Mouse (Mus musculus) right cerebral cortex, postnatal 36 days (tissue): ENCODE data around the gene Hipk1.
"Not testable (repeated sequence)": the region's sequence is repeated elsewhere in the genome, so short reads cannot be mapped to it uniquely, and the experiment has no call there.

ENCODE experiments used
- DNase-seq, 2 experiments: peaks; one replicate each; pipeline ENCODE4 v3.0.0; 2022; ENCODE audit warnings: low spot score in 2 of 2, mixed read lengths in 1 of 2

The Hipk1 gene

GRCm38 (mm10) chr3:103791230-103792110 lies at the start of gene Hipk1:
Gene Hipk1, minus strand, starts transcription at chr3:103791563.
- DNase-seq, result peak; percentile 92 to 93

GRCm38 (mm10) chr3:103840946-103841345 lies 49.6 kb upstream of the Hipk1 start:
- not testable (repeated sequence) for DNase-seq

GRCm38 (mm10) chr3:103840195-103840594 lies 48.8 kb upstream of the Hipk1 start:
- DNase-seq, result not testable (repeated sequence)

DNA sequence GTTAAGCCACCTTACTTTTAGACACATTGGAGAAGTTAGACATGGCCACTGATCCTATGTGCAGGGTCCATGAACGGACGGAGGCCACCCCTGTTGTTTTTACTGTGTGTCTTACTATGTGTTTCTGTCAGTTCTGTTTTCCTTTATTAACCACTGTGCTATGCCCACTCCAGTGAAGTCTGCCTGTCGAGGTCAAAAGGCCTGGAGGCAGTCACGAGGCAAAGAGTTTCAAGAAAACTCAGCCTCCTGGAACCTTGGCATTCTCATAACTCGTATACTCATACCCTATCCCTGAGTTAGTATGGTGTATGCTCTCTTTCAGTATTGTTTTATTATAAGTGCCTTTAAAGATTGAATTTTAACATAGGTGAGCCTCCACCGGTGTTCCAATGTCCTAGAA lies 48.3 kb upstream of the Hipk1 start:
- DNase-seq, result no peak

DNA sequence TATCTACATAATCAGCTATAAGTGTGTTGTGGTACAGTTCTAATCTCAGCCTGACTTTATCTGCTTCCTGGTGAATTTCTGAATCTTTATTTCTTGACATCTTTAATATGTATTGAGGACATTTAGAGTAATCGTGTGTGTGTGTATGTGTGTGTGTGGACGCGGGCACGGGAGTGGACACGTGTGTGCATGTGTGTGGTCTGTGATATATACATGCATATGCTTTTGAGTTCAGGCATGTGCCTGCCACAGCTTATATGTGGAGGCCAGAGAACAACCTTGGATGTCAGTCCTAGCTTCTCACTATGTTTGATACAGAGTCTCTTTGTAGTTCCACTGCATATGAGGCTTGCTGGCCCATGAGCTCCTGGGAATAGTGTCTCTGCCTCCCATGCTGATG lies 45.1 kb upstream of the Hipk1 start:
- DNase-seq, result no peak

- no peak for DNase-seq
These were observed 44.6 kb upstream of the Hipk1 start for GRCm38 (mm10) chr3:103835951-103836310.

- DNase-seq, result no peak
These were observed 44.0 kb upstream of the Hipk1 start for GRCm38 (mm10) chr3:103835272-103835950.

DNA sequence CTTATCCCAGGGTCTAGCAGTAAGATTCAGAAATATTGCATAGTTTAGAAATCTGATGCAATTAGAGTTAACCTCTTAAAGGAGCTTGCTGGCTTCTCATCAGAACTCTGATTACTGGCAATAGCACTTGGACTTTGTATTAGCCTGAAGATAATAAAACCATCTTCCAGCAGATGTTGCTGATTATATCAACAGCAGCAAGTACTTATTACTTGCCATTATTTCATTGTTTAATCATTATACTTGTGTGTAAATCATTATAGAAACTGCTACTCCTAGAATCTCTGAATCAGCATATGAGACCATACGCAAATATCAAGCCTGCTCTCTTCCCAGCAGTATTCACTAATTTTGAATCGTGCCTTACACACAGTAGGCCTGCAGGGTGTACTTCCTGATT lies 42.6 kb upstream of the Hipk1 start:
- DNase-seq, result no peak

GRCm38 (mm10) chr3:103832426-103832825 lies 41.1 kb upstream of the Hipk1 start, which contains the start of gene Bcl2l15:
Gene Bcl2l15, plus strand, starts transcription at chr3:103832601.
- DNase-seq, result no peak

GRCm38 (mm10) chr3:103831146-103831545 lies 39.8 kb upstream of the Hipk1 start:
- DNase-seq, result no peak

- DNase-seq, result not testable (repeated sequence)
These were observed 39.3 kb upstream of the Hipk1 start for GRCm38 (mm10) chr3:103830681-103831080.

DNA sequence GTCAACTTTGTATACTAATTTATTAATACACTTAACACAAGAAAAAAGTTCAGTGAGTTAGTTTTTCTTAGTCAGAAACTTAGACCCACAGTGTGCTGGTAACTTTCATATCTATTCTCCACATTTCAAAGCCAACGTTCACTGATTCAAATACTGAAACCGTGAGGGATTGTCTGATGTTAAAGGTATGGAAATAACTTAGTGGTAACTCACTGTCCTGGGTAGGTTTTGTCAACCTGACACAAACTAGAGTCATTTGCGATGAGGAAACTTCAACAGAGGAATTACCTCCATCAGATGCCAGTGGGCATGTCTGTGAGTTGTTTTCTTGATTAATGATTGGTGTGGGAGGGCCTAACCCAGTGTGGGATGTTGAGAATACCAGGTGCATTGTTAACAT lies 37.7 kb upstream of the Hipk1 start:
- DNase-seq, result no peak

DNA sequence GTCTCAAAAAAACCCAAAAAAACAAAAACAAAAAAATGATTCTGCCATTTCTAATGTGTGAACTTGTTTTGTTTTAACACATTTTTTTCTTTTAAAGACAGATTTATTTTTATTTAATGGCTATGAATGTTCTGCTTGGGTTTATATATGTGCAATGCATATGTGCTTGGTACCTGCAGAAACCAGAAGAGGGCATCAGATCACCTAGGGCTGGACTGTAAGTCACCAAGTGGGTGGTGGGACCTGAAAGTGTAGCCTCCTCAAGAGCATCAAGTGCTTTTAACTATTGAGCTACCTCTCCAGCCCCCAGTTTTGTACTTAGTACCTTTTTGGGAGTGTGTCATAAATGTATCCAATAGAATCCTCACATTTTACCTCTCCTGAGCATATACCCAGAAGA lies 36.2 kb upstream of the Hipk1 start:
- no peak for DNase-seq

DNA sequence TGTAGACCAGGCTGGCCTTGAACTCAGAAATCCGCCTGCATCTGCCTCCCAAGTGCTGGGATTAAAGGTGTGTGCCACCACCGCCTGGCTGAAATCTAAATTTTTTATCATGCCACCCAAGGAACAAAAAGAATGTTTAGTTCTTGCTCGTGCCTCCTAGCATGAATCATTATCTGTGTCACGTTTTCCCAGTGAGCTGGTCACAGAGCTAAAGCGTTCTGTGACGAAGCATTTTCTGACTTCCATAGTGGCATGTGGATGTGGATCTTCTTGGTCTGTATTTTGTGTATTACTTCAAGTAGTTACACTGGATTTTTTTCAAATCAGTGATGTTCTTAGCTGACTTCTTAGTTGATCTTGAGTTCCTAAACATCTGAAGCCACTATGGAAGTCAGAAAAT lies 19.6 kb upstream of the Hipk1 start:
- no peak for DNase-seq

DNA sequence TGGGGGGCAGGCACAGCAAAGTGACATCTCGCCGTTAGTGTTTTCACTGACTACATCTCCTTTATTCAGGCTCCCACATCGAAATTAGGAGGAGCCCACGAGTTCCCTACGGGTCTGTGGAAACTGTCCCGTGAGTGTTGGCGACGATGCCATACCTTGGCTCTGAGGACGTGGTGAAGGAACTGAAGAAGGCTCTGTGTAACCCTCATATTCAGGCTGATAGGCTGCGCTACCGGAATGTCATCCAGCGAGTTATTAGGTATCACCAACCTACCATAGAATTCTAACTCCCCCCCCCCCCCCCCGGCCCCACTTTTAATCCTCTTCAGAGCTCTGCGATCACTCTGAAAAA lies 18.4 kb upstream of the Hipk1 start:
- no peak for DNase-seq

- peak; percentile 83 to 86 for DNase-seq
These were observed 17.8 kb upstream of the Hipk1 start, which contains the start of the genes Dclre1b, Ap4b1 and Gm43064 for GRCm38 (mm10) chr3:103808891-103809798. Gene Dclre1b, minus strand, starts transcription at chr3:103809444. Gene Ap4b1, plus strand, starts transcription at chr3:103809520. Gene Gm43064, plus strand, starts transcription at chr3:103809573.

GRCm38 (mm10) chr3:103805671-103806070 lies 14.3 kb upstream of the Hipk1 start:
- no peak for DNase-seq

GRCm38 (mm10) chr3:103802861-103803260 lies 11.5 kb upstream of the Hipk1 start:
- DNase-seq, result no peak

GRCm38 (mm10) chr3:103801631-103802531 lies 10.5 kb upstream of the Hipk1 start:
- DNase-seq, result peak; percentile 63 to 77

DNA sequence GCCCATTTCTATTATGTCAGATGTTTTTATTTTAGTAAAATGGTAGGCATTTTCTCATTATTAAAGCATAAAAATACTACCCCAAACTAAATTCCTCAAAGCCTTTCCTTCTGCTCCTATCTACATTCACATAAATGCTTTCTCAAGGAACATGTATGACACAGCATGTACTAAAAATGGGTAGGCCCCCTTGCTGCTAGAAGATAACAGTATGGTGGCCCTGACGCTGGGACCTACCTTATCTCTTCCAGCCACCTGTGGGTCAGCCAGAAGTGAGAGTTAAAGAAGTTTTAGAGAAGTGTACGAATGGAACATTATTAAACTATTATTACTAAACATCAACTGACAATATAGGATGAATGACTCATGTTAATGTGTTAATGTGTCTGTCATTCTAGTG lies 8.1 kb upstream of the Hipk1 start:
- DNase-seq, result no peak

- no peak for DNase-seq
These were observed 5.0 kb upstream of the Hipk1 start for GRCm38 (mm10) chr3:103796389-103796788.
